Mouse (Mus musculus) olfactory bulb, adult 2 months (tissue): ENCODE results near the gene Lsamp. TPM values are rescaled to one million over a fixed set of nuclear protein-coding genes. Genes with fewer than 3 reads are reported as not detected.

Experiments
- H3K27ac ChIP-seq: fragments of 200-500 bp; 2 replicates; pipeline ENCODE4 v1.5.1; 2012; ENCODE audit warnings: low read depth, low read length; ENCODE audit not compliant: insufficient read depth
- H3K4me1 ChIP-seq: fragments of 200-500 bp; 2 replicates; pipeline ENCODE4 v1.6.1; 2012; ENCODE audit warnings: low read length; ENCODE audit not compliant: control insufficient read depth, insufficient read depth
- H3K4me3 ChIP-seq: fragments of 200-500 bp; 2 replicates; pipeline ENCODE4 v1.5.1; 2012; ENCODE audit warnings: mild to moderate bottlenecking, low read depth, low read length, moderate library complexity; ENCODE audit not compliant: insufficient read depth
- CTCF ChIP-seq: fragments of 200-500 bp; IDR thresholded peaks from 2 replicates; pipeline ENCODE4 v1.5.1; 2012; ENCODE audit warnings: low read depth, mild to moderate bottlenecking, low read length, moderate library complexity; ENCODE audit not compliant: insufficient read depth
- POLR2A ChIP-seq: fragments of 200-500 bp; IDR thresholded peaks from 2 replicates; pipeline ENCODE4 v1.6.1; 2012; ENCODE audit warnings: mild to moderate bottlenecking, low read depth, low read length, moderate library complexity; ENCODE audit not compliant: insufficient read depth
- WGBS: fragments of 180-500 bp; shearing (Covaris S2); methylation state at CpG from one replicate; pipeline ENCODE4 v1.1.7; 2018; 5-methylcytosine and 5-hydroxymethylcytosine counted together
- polyA plus RNA-seq: library from polyadenylated mRNA; stranded (reverse); fragments of >200 nt; gene quantifications from 2 replicates; pipeline ENCODE4 v1.2.4, GENCODE M21; 2012; ENCODE audit warnings: low replicate concordance; ENCODE audit not compliant: missing spikeins, insufficient read depth, insufficient read length

Lsamp gene
- polyA plus RNA-seq: 34.4 TPM in 1 of 2 replicates, not detected in the other

GRCm38 (mm10) chr16:39984205-39984634, at the start of gene Lsamp:
TSS of gene Lsamp (plus strand) at chr16:39984361.
- peak within 1 kb of the TSS; percentile 39; the same call in 1 of the 2 replicates for H3K27ac ChIP-seq
- TF ChIP-seq CTCF (peak; percentile 86), POLR2A (no peak)
- under 1% methylated on average over 24 of the region's 24 CpGs for WGBS
- H3K4me1 ChIP-seq: 0 out of 2 replicates have a peak, but pooled peaks cover 3% of the 10 kb centered on the region
- H3K4me3 ChIP-seq: peak within 1 kb of the TSS; percentile 80

GRCm38 (mm10) chr16:39957686-39958085, 26.5 kb upstream of the Lsamp start:
- H3K27ac ChIP-seq: no peak overlapping the region
- TF ChIP-seq POLR2A: no peak
- TF ChIP-seq CTCF: no peak
- no peak overlapping the region for H3K4me3 ChIP-seq
- 98% methylated on average over 2 of the region's 2 CpGs for WGBS
- no peaks in the 10 kb centered on the region for H3K4me1 ChIP-seq

- H3K4me1 ChIP-seq: no peaks in the 10 kb centered on the region
- WGBS: 86% methylated on average over 1 of the region's 1 CpGs
- no peak for TF ChIP-seq CTCF
- no peak for TF ChIP-seq POLR2A
- H3K27ac ChIP-seq: no peak overlapping the region
- H3K4me3 ChIP-seq: no peak overlapping the region
These were observed 11.4 kb upstream of the Lsamp start for GRCm38 (mm10) chr16:39972712-39973111.

GRCm38 (mm10) chr16:39984635-39985291, 602 bp downstream of the Lsamp start:
- Histone ChIP-seq H3K4me1 (0 out of 2 replicates have a peak, but pooled peaks cover 3% of the 10 kb centered on the region), H3K27ac (peak overlapping the region; percentile 39; the same call in 1 of the 2 replicates), H3K4me3 (peak overlapping the region; percentile 80)
- WGBS: 2% methylated on average over 28 of the region's 29 CpGs
- TF ChIP-seq CTCF (no peak), POLR2A (no peak)

- WGBS: 78% methylated on average over 2 of the region's 2 CpGs
- 0 out of 2 replicates have a peak, but pooled peaks cover 3% of the 10 kb centered on the region for H3K4me1 ChIP-seq
- TF ChIP-seq CTCF: no peak
- no peak for TF ChIP-seq POLR2A
- H3K27ac ChIP-seq: no peak overlapping the region
- H3K4me3 ChIP-seq: no peak overlapping the region
These were observed 4.3 kb downstream of the Lsamp start for GRCm38 (mm10) chr16:39988466-39988865.

- WGBS: 84% methylated on average over 5 of the region's 5 CpGs
- no peaks in the 10 kb centered on the region for H3K4me1 ChIP-seq
- no peak overlapping the region for H3K4me3 ChIP-seq
- no peak for TF ChIP-seq POLR2A
- TF ChIP-seq CTCF: no peak
- no peak overlapping the region for H3K27ac ChIP-seq
These were observed 10.7 kb downstream of the Lsamp start for GRCm38 (mm10) chr16:39994821-39995220.

GRCm38 (mm10) chr16:40008800-40009199, 24.6 kb downstream of the Lsamp start:
- TF ChIP-seq POLR2A (no peak), CTCF (no peak)
- no peak overlapping the region for H3K4me3 ChIP-seq
- 82% methylated on average over 2 of the region's 2 CpGs for WGBS

GRCm38 (mm10) chr16:40011106-40011505, 26.9 kb downstream of the Lsamp start:
- WGBS: 38% methylated on average over 1 of the region's 1 CpGs
- Histone ChIP-seq H3K27ac (no peak overlapping the region), H3K4me3 (no peak overlapping the region), H3K4me1 (no peaks in the 10 kb centered on the region)
- TF ChIP-seq POLR2A (no peak), CTCF (no peak)

More at GRCm38 (mm10) chr16:40008800-40009199, 24.6 kb downstream of the Lsamp start:
- Histone ChIP-seq H3K4me1 (no peaks in the 10 kb centered on the region), H3K27ac (no peak overlapping the region)

GRCm38 (mm10) chr16:40022611-40023010, 38.5 kb downstream of the Lsamp start:
- 90% methylated on average over 3 of the region's 3 CpGs for WGBS
- Histone ChIP-seq H3K27ac (no peak overlapping the region), H3K4me3 (no peak overlapping the region), H3K4me1 (no peaks in the 10 kb centered on the region)
- TF ChIP-seq CTCF (no peak), POLR2A (no peak)
